Mouse (Mus musculus) lung, postnatal 0 days (tissue): ENCODE data around the gene Tomm34.

Source experiments
- CTCF ChIP-seq: IDR thresholded peaks from 2 replicates; pipeline ENCODE4 v1.5.1; 2016; ENCODE audit warnings: antibody characterized with exemption, mild to moderate bottlenecking
- EP300 ChIP-seq: IDR thresholded peaks from 2 replicates; pipeline ENCODE4 v1.6.1; 2016; ENCODE audit warnings: antibody characterized with exemption, mild to moderate bottlenecking, control low read depth

DNA sequence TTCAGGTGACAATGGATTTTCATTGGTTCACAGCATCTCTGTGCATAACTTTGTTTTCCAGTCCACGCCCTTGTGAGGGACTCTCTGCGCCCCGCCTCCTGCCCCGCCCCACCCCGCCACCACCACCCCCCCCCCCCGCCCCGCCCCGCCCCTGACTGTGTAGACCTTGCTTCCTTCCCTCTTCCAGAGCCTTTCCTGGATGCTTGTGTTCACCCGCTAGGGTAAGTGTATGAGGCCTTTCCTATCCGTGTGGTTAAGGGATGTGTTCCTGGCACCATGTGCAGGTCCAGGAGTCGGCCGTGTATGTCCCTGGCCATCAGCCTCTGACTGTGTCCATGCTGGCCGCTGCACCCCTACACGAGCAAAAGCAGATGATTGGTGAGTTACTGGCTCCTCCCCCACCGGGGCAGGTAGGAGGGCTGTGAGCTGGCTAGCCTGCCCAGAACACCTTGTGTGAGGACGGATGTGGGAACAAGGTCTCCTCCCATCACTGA lies 23.7 kb downstream of the Tomm34 start:
- TF ChIP-seq EP300 (no peak), CTCF (no peak)
